Mouse (Mus musculus) C2C12 (cell line): ENCODE results near the gene Sptb.

Experiments used
- CTCF ChIP-seq: IDR thresholded peaks from one replicate; pipeline ENCODE4 v1.5.1; 2011; ENCODE audit not compliant: control insufficient read depth, insufficient read depth, insufficient read length
- MAX ChIP-seq: IDR thresholded peaks from one replicate; pipeline ENCODE4 v1.6.1; 2011; ENCODE audit warnings: mild to moderate bottlenecking, control low read depth

- TF ChIP-seq CTCF (no peak), MAX (no peak)
Observed at GRCm38 (mm10) chr12:76573381-76573780, 137.0 kb downstream of the Sptb start.
